Mouse (Mus musculus) bone marrow macrophage, adult 2 months (primary cell): ENCODE results near the gene Gfod2. TPM values are rescaled to one million over a fixed set of nuclear protein-coding genes. Genes with fewer than 3 reads are reported as not detected.

Source experiments
- H3K27ac ChIP-seq: 2 replicates; pipeline ENCODE4 v1.5.1; 2012; ENCODE audit warnings: low read depth, low read length; ENCODE audit not compliant: insufficient read depth
- H3K4me1 ChIP-seq: 2 replicates; pipeline ENCODE4 v1.6.1; 2012; ENCODE audit warnings: low read length; ENCODE audit not compliant: control insufficient read depth, insufficient read depth
- H3K4me3 ChIP-seq: 2 replicates; pipeline ENCODE4 v1.5.1; 2012; ENCODE audit warnings: mild to moderate bottlenecking, low read length, moderate library complexity; ENCODE audit not compliant: insufficient read depth
- CTCF ChIP-seq: IDR thresholded peaks from 2 replicates; pipeline ENCODE4 v1.5.1; 2012; ENCODE audit warnings: low read depth, mild to moderate bottlenecking, low read length, moderate library complexity
- POLR2A ChIP-seq: IDR thresholded peaks from 2 replicates; pipeline ENCODE4 v1.6.1; 2012; ENCODE audit warnings: mild to moderate bottlenecking, low read depth, low read length, borderline replicate concordance
- polyA plus RNA-seq: library from polyadenylated mRNA; stranded (reverse); fragments of >200 nt; gene quantifications from 2 replicates; pipeline ENCODE4 v1.2.4, GENCODE M21; 2012; ENCODE audit not compliant: missing spikeins, insufficient read depth, insufficient read length

The Gfod2 gene
- polyA plus RNA-seq, 1 experiment = 1.4 TPM

GRCm38 (mm10) chr8:105697196-105697780 lies 61.2 kb downstream of the Gfod2 start:
- Histone ChIP-seq H3K4me1 (peaks cover 2% of the 10 kb centered on the region; the same call in 1 of the 2 replicates), H3K27ac (no peak overlapping the region), H3K4me3 (no peak overlapping the region)
- TF ChIP-seq CTCF (no peak), POLR2A (no peak)

- Histone ChIP-seq H3K27ac (no peak overlapping the region), H3K4me3 (no peak overlapping the region), H3K4me1 (peaks cover 2% of the 10 kb centered on the region; the same call in 1 of the 2 replicates)
- no peak for TF ChIP-seq CTCF
- no peak for TF ChIP-seq POLR2A
Observed at GRCm38 (mm10) chr8:105695080-105695780, 63.2 kb downstream of the Gfod2 start.

- no peak overlapping the region for H3K4me3 ChIP-seq
- TF ChIP-seq CTCF (no peak), POLR2A (no peak)
- H3K4me1 ChIP-seq = no peaks in the 10 kb centered on the region
- no peak overlapping the region for H3K27ac ChIP-seq
Observed at GRCm38 (mm10) chr8:105694051-105694799, 64.2 kb downstream of the Gfod2 start.

- no peaks in the 10 kb centered on the region for H3K4me1 ChIP-seq
- H3K27ac ChIP-seq = no peak overlapping the region
- TF ChIP-seq CTCF (no peak), POLR2A (no peak)
- H3K4me3 ChIP-seq = no peak overlapping the region
Observed at GRCm38 (mm10) chr8:105693648-105694047, 64.8 kb downstream of the Gfod2 start.

- no peaks in the 10 kb centered on the region for H3K4me1 ChIP-seq
- H3K4me3 ChIP-seq = no peak overlapping the region
- TF ChIP-seq CTCF (no peak), POLR2A (no peak)
- H3K27ac ChIP-seq = no peak overlapping the region
Observed at GRCm38 (mm10) chr8:105692449-105693182, 65.8 kb downstream of the Gfod2 start.

- Histone ChIP-seq H3K27ac (no peak overlapping the region), H3K4me1 (no peaks in the 10 kb centered on the region), H3K4me3 (no peak overlapping the region)
- no peak for TF ChIP-seq POLR2A
- TF ChIP-seq CTCF = no peak
Observed at GRCm38 (mm10) chr8:105690978-105691377, 67.5 kb downstream of the Gfod2 start.

GRCm38 (mm10) chr8:105689983-105690360 lies 68.5 kb downstream of the Gfod2 start:
- H3K4me3 ChIP-seq = no peak overlapping the region
- TF ChIP-seq CTCF (no peak), POLR2A (no peak)

GRCm38 (mm10) chr8:105689256-105689982 lies 69.0 kb downstream of the Gfod2 start:
- Histone ChIP-seq H3K4me3 (no peak overlapping the region), H3K4me1 (no peaks in the 10 kb centered on the region), H3K27ac (no peak overlapping the region)
- no peak for TF ChIP-seq POLR2A
- TF ChIP-seq CTCF = no peak

More at GRCm38 (mm10) chr8:105689983-105690360, 68.5 kb downstream of the Gfod2 start:
- H3K4me1 ChIP-seq = no peaks in the 10 kb centered on the region
- H3K27ac ChIP-seq = no peak overlapping the region

- TF ChIP-seq POLR2A (no peak), CTCF (no peak)
- Histone ChIP-seq H3K4me3 (no peak overlapping the region), H3K4me1 (no peaks in the 10 kb centered on the region), H3K27ac (no peak overlapping the region)
Observed at GRCm38 (mm10) chr8:105688242-105688752, 70.2 kb downstream of the Gfod2 start.
